Mouse (Mus musculus): ENCODE data around the gene Pdzk1ip1.

- TF ChIP-seq POLR2A (IDR thresholded peaks at IDR 0.05; ENCODE audit: low read depth, low read length) (no peak), CTCF (IDR thresholded peaks at IDR 0.05; ENCODE audit: borderline replicate concordance, insufficient read depth, low read length) (no peak)
Observed at GRCm38 (mm10) chr4:115075204-115075915, 13.1 kb upstream of the Pdzk1ip1 start.

All from embryonic fibroblast, embryonic 13.5 days (primary cell).